Mouse (Mus musculus) gastrocnemius, postnatal 10 days (tissue): Measurements from ENCODE around the gene 0610010K14Rik. TPM values are rescaled to one million over a fixed set of nuclear protein-coding genes. Genes with fewer than 3 reads are reported as not detected.

ENCODE experiments used
- microRNA-seq, 2 experiments: library from miRNA; unstranded; fragments of <30 nt; microRNA quantifications; one replicate each; pipeline ENCODE4 v1.2.0; 2021
- total RNA-seq, 2 experiments: library from RNA; stranded (reverse); gene quantifications; 2 replicates each; pipeline ENCODE4 v1.2.3; 2021

Gene 0610010K14Rik
- total RNA-seq, 2 experiments from 2014 or later = 46.0 to 51.4 TPM

Small RNA genes lying within 50 kb of the gene (microRNA-seq; reads per million reads assigned to microRNA genes)
- gene Mir195a (749 to 2,934 reads per million in 2 experiments), gene Mir497 (0 reads per million in 2 experiments), gene Mir497b (0 reads per million in 2 experiments)

Other genes with a start within 250 kb of the 0610010K14Rik start
- gene Gabarap, start 246.8 kb downstream of the 0610010K14Rik start, total RNA-seq = 100 to 1,000 TPM; 195 to 228 TPM
- gene Phf23, start 242.1 kb downstream of the 0610010K14Rik start, total RNA-seq = 10 to 100 TPM; 22.2 to 28.9 TPM
- 10 to 100 TPM in 1 of 2 experiments, 1 to 10 TPM in 1; 8.2 to 14.7 TPM for gene Dvl2, start 237.3 kb downstream of the 0610010K14Rik start, total RNA-seq
- 100 to 1,000 TPM; 217 to 254 TPM for gene Acadvl, start 222.5 kb downstream of the 0610010K14Rik start, total RNA-seq
- gene Dlg4, start 221.0 kb downstream of the 0610010K14Rik start, total RNA-seq = 10 to 100 TPM; 16.5 to 28.7 TPM
- under 1 TPM in 1 of 2 experiments, not detected in 1; 0.29 TPM for gene Asgr1, start 183.8 kb downstream of the 0610010K14Rik start, total RNA-seq
- under 1 TPM in 1 of 2 experiments, not detected in 1; 0.32 TPM for gene Asgr2, start 145.3 kb downstream of the 0610010K14Rik start, total RNA-seq
- 1 to 10 TPM; 3.2 to 4.0 TPM for gene Mgl2, start 107.6 kb downstream of the 0610010K14Rik start, total RNA-seq
- gene Clec10a, start 81.7 kb downstream of the 0610010K14Rik start, total RNA-seq = 1 to 10 TPM; 5.1 to 5.8 TPM
- under 1 TPM in 1 of 2 experiments, not detected in 1; 0.63 TPM for gene Slc16a11, start 25.2 kb downstream of the 0610010K14Rik start, total RNA-seq
- 1 to 10 TPM; 1.1 to 3.7 TPM for gene Slc16a13, start 16.9 kb downstream of the 0610010K14Rik start, total RNA-seq
- gene Bcl6b, start 8.1 kb downstream of the 0610010K14Rik start, total RNA-seq = 10 to 100 TPM; 12.6 to 21.5 TPM
- 1 to 10 TPM; 2.8 to 3.8 TPM for gene Gm21988, start 1.9 kb upstream of the 0610010K14Rik start, total RNA-seq
- 10 to 100 TPM; 91.1 to 93.0 TPM for gene Rnasek, start 1.9 kb upstream of the 0610010K14Rik start, total RNA-seq
- 1 to 10 TPM in 1 of 2 experiments, under 1 TPM in 1; 0.94 to 1.7 TPM for gene Alox12, start 17.4 kb upstream of the 0610010K14Rik start, total RNA-seq
- gene Alox12e, start 84.7 kb upstream of the 0610010K14Rik start, total RNA-seq = not detected
- gene Alox15, start 114.1 kb upstream of the 0610010K14Rik start, total RNA-seq = under 1 TPM in 1 of 2 experiments, not detected in 1; 0.52 TPM
- gene Pelp1, start 172.1 kb upstream of the 0610010K14Rik start, total RNA-seq = 10 to 100 TPM; 20.2 to 21.4 TPM
- gene Arrb2, start 194.7 kb upstream of the 0610010K14Rik start, total RNA-seq = 10 to 100 TPM; 11.0 TPM
- 10 to 100 TPM in 1 of 2 experiments, 1 to 10 TPM in 1; 7.6 to 11.0 TPM for gene Med11, start 214.0 kb upstream of the 0610010K14Rik start, total RNA-seq
- gene Zmynd15, start 221.5 kb upstream of the 0610010K14Rik start, total RNA-seq = 1 to 10 TPM in 1 of 2 experiments, under 1 TPM in 1; 0.52 to 1.6 TPM
- 1 to 10 TPM; 3.4 to 5.1 TPM for gene Cxcl16, start 222.1 kb upstream of the 0610010K14Rik start, total RNA-seq